ENCODE assay signal across 8 mouse cellular contexts in the genomic region with DNA sequence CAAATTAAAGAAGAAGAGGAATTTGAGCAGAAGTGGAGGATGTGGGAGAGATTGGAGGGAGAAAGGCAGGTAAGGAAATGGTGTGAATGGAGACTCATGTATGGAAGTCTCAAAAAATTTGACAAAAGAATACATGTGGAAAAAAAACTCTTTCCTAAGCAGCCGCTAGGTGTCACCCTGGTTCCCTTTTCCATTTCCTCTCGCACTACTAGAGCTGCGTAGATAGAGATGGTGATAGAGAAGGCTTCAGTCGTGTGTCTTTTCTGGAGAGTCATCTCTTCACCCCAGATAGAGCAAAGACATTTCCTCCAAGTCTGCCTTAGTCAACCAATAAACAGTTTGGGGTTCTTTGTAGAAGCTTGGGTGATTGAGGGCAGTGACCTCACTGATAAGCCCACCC. TPM values are rescaled to one million over a fixed set of nuclear protein-coding genes. Genes with fewer than 3 reads are reported as not detected.
DNase-seq lines count a peak whose midpoint lies in the region; ATAC-seq and TF ChIP-seq lines count a peak whose summit lies in the region.

No protein-coding gene starts in this region.

- peak; percentile 52 to 55 for DNase-seq in left cerebral cortex, adult 2 months (ENCODE audit: extremely low spot score in 1 of 2, low spot score in 2 of 2)
- no peak for DNase-seq in left cerebral cortex, adult 8-10 months (ENCODE audit: low spot score in 2 of 2)
- peak; percentile 60 for DNase-seq in R1 (ENCODE audit: low read depth, low spot score)
- peak; percentile 81 for DNase-seq in embryo, embryonic 10.5 days (ENCODE audit: low spot score)
- peak; percentile 40 for DNase-seq in neural tube, embryonic 10.5 days (ENCODE audit: extremely low spot score, low spot score)
- DNase-seq in ovary, adult 18-20 months (ENCODE audit: low spot score) = no peak

- H3K9ac ChIP-seq in hindbrain, embryonic 15.5 days = no peak overlapping the region
- H3K9ac ChIP-seq in liver, embryonic 15.5 days = no peak overlapping the region

- no peaks in the 10 kb centered on the region for H3K9me3 ChIP-seq in hindbrain, embryonic 15.5 days
- H3K9me3 ChIP-seq in liver, embryonic 15.5 days (replicated peaks) = no peaks in the 10 kb centered on the region

- ATAC-seq in hindbrain, embryonic 15.5 days (ENCODE audit: low FRiP score, low read depth) = 0 out of 2 replicates have a peak, but pooled peaks have one; percentile 59
- no peak for ATAC-seq in liver, embryonic 15.5 days (ENCODE audit: insufficient read depth)

- intact Hi-C loops in left cerebral cortex, adult 2 months (cut with DNase I) = loop anchor here (1.0 to 5.0 kb wide), 3 partner anchors 229 to 663 kb away; no protein-coding TSS in a partner anchor

- TF ChIP-seq CTCF in left cerebral cortex, adult 2 months (IDR thresholded peaks at IDR 0.05) = peak; percentile 86

- no peak overlapping the region for H3K4me3 ChIP-seq in left cerebral cortex, adult 2 months
- H3K4me3 ChIP-seq in hindbrain, embryonic 15.5 days = no peak overlapping the region
- no peak overlapping the region for H3K4me3 ChIP-seq in liver, embryonic 15.5 days (replicated peaks)

- no peak overlapping the region for H3K4me2 ChIP-seq in hindbrain, embryonic 15.5 days
- peak overlapping the region; percentile 89 for H3K4me2 ChIP-seq in liver, embryonic 15.5 days

- peaks cover 18% of the 10 kb centered on the region for H3K4me1 ChIP-seq in hindbrain, embryonic 15.5 days (replicated peaks)
- H3K4me1 ChIP-seq in liver, embryonic 15.5 days (replicated peaks) = peaks cover 48% of the 10 kb centered on the region

- H3K27ac ChIP-seq in left cerebral cortex, adult 2 months = no peak overlapping the region
- H3K27ac ChIP-seq in hindbrain, embryonic 15.5 days (replicated peaks) = no peak overlapping the region
- peak overlapping the region; percentile 90 for H3K27ac ChIP-seq in liver, embryonic 15.5 days (replicated peaks)

- whole genome bisulfite sequencing in hindbrain, embryonic 15.5 days = 1% methylated on average over 4 of the region's 4 CpGs
- WGBS in liver, embryonic 15.5 days (ENCODE audit: insufficient replicate concordance) = 0% methylated on average over 4 of the region's 4 CpGs

- H3K27me3 ChIP-seq in hindbrain, embryonic 15.5 days = no peaks in the 10 kb centered on the region
- H3K27me3 ChIP-seq in liver, embryonic 15.5 days = no peaks in the 10 kb centered on the region

- H3K36me3 ChIP-seq in hindbrain, embryonic 15.5 days = no peaks in the 10 kb centered on the region
- no peaks in the 10 kb centered on the region for H3K36me3 ChIP-seq in liver, embryonic 15.5 days (replicated peaks)

RNA-seq across cellular contexts. Expression of a gene that starts 3.0 kb away (rescaled TPM):
- 1 to 10 TPM; 5.5 to 5.6 TPM for total RNA-seq in left cerebral cortex, adult 2 months (2021)
- 10 to 100 TPM in 2 of 4 experiments, 1 to 10 TPM in 2; 8.3 to 14.0 (median 10.7) TPM for total RNA-seq in left cerebral cortex, adult 8-10 months (2022)
- polyA plus RNA-seq in hindbrain, embryonic 15.5 days (2015; fragmentation: Nextera tagmentation; extraction: Ambion mirVana) = 3.5 and 5.2 TPM in 2 replicates
- 19.2 and 20.4 TPM in 2 replicates for polyA plus RNA-seq in liver, embryonic 15.5 days (2015; fragmentation: Nextera tagmentation; extraction: Ambion mirVana)

RNA-seq across cellular contexts. Expression of a gene that starts 27.5 kb away (rescaled TPM):
- under 1 TPM; 0.18 to 0.33 TPM for total RNA-seq in left cerebral cortex, adult 2 months (2021)
- total RNA-seq in left cerebral cortex, adult 8-10 months (2022) = under 1 TPM in 3 of 4 experiments, not detected in 1; 0.17 to 0.86 (median 0.53) TPM
- polyA plus RNA-seq in hindbrain, embryonic 15.5 days (2015; fragmentation: Nextera tagmentation; extraction: Ambion mirVana) = 0.14 and 0.42 TPM in 2 replicates
- polyA plus RNA-seq in liver, embryonic 15.5 days (2015; fragmentation: Nextera tagmentation; extraction: Ambion mirVana) = 0.45 and 0.48 TPM in 2 replicates

RNA-seq across cellular contexts. Expression of a gene that starts 48.0 kb away (rescaled TPM):
- total RNA-seq in left cerebral cortex, adult 2 months (2021) = 1 to 10 TPM; 1.1 to 2.6 TPM
- total RNA-seq in left cerebral cortex, adult 8-10 months (2022) = 1 to 10 TPM in 1 of 4 experiments, under 1 TPM in 3; 0.38 to 1.8 (median 0.45) TPM
- polyA plus RNA-seq in hindbrain, embryonic 15.5 days (2015; fragmentation: Nextera tagmentation; extraction: Ambion mirVana) = 3.8 and 4.7 TPM in 2 replicates
- polyA plus RNA-seq in liver, embryonic 15.5 days (2015; fragmentation: Nextera tagmentation; extraction: Ambion mirVana) = 1.4 and 2.1 TPM in 2 replicates

RNA-seq across cellular contexts. Expression of a gene that starts 48.5 kb away (rescaled TPM):
- 1 to 10 TPM; 2.4 to 3.3 TPM for total RNA-seq in left cerebral cortex, adult 2 months (2021)
- 1 to 10 TPM; 3.4 to 4.5 (median 3.8) TPM for total RNA-seq in left cerebral cortex, adult 8-10 months (2022)
- 3.1 and 3.7 TPM in 2 replicates for polyA plus RNA-seq in hindbrain, embryonic 15.5 days (2015; fragmentation: Nextera tagmentation; extraction: Ambion mirVana)
- 0.09 and 0.21 TPM in 2 replicates for polyA plus RNA-seq in liver, embryonic 15.5 days (2015; fragmentation: Nextera tagmentation; extraction: Ambion mirVana)

RNA-seq across cellular contexts. Expression of a gene that starts 57.3 kb away (rescaled TPM):
- total RNA-seq in left cerebral cortex, adult 2 months (2021) = 10 to 100 TPM; 61.7 to 67.7 TPM
- total RNA-seq in left cerebral cortex, adult 8-10 months (2022) = 10 to 100 TPM; 57.7 to 65.7 (median 61.3) TPM
- 6.8 and 7.4 TPM in 2 replicates for polyA plus RNA-seq in hindbrain, embryonic 15.5 days (2015; fragmentation: Nextera tagmentation; extraction: Ambion mirVana)
- 2.0 and 2.3 TPM in 2 replicates for polyA plus RNA-seq in liver, embryonic 15.5 days (2015; fragmentation: Nextera tagmentation; extraction: Ambion mirVana)

Comparison
In these comparisons a context has a peak if more than half of its experiments do, and no peak if none do; other contexts are left out.
1. DNase-seq: peak in left cerebral cortex, adult 2 months (2 of 2), R1 (single experiment), embryo, embryonic 10.5 days (single experiment) and neural tube, embryonic 10.5 days (single experiment); none in left cerebral cortex, adult 8-10 months (0 of 2) and ovary, adult 18-20 months (single experiment).